Mouse (Mus musculus): ENCODE results near the gene 1110004F10Rik.

DNA sequence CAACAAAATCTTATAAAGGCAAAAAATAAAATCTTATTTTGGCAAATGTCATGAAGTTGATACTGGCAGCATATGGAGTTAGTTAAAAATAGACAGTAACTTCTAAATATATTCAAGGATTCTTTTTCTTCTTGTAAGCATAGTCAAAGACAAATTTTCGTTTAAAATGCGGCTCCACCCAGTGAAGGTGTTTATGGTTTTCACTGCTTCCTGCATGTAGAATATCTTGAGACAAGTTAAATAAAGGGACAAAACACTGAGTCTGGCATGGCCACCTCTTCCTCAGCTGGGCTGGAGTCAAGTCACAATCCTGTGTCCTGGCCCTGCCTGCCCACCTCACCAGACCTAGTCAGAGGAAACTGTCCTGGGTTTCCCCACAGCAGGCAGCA lies 84.4 kb downstream of the 1110004F10Rik start:
- TF ChIP-seq CTCF (IDR thresholded peaks at IDR 0.05; ENCODE audit: extremely low read depth, insufficient read depth, low read length) (no peak), POLR2A (IDR thresholded peaks at IDR 0.05; ENCODE audit: extremely low read depth, insufficient read depth, low read length) (no peak)
